Comparison of ENCODE assay signal across 10 mouse cellular contexts in the genomic region with DNA sequence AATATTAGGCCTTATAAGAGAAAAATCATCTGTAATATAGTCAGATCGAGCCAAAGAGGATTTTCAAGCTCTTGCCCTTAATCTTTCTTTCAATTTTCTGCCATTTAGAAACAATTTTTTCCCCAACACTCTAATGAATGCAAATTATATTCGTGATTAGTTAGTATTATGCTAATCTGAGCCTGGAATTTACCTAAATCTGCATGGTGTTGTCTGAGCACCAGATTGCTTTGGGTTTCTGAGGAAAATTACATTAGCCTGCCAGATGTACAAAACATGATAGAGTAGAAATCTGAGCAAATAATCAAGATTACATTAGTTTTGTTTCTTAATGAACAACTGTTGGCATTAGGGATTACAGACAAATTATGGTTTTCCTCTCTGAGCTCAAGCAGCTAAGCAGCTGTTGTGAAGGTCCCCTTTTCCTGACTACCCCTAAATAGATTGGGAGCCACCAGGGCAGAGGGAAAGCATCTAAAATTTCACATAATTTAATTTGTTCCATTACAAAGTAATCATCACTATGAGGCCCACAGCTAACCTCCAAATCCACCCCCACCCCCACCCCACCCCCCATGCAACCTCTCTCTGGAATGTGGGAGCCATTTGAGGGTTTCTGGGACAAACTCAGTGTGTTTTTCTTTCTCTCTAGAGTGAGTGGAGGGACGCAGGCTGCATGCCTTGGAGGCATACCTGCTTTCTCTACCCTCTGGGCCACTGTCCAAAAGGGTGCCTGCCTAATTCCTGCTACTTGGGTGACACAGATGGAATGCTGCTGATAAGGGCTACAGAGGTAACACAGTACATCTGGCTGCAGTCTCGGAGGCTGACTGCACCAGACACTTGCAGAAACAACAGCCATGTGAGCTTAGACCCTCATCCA. TPM values are rescaled to one million over a fixed set of nuclear protein-coding genes. Genes with fewer than 3 reads are reported as not detected.
DNase-seq lines count a peak whose midpoint lies in the region; ATAC-seq and TF ChIP-seq lines count a peak whose summit lies in the region.
"Had no signal": no experiment of that assay in that cellular context is flagged by ENCODE, and none has a peak within 500 bp of the region (broad histone marks: within the 10 kb centered on the region; RNA-seq: fewer than 3 reads in every experiment).

No protein-coding gene starts in this region.

- H3K36me3 ChIP-seq in limb, embryonic 14.5 days (ENCODE audit: control insufficient read depth, insufficient read depth, low read length): no peaks in the 10 kb centered on the region
- H3K36me3 ChIP-seq: neural tube, embryonic 12.5 days had no signal

- whole genome bisulfite sequencing in limb, embryonic 14.5 days: 35% methylated on average over 4 of the region's 4 CpGs

- no peak overlapping the region for H3K27ac ChIP-seq in limb, embryonic 14.5 days (replicated peaks; ENCODE audit: low read depth, low read length)
- H3K27ac ChIP-seq: neural tube, embryonic 12.5 days had no signal

- H3K27me3 ChIP-seq in limb, embryonic 14.5 days (ENCODE audit: control insufficient read depth, insufficient read depth, low read length): no peaks in the 10 kb centered on the region
- H3K27me3 ChIP-seq: neural tube, embryonic 12.5 days had no signal

- DNase-seq in embryo, embryonic 10 days (ENCODE audit: low spot score): peak; percentile 43
- DNase-seq in embryo, embryonic 9.5 days (ENCODE audit: extremely low spot score): no peak
- DNase-seq in heart, postnatal 4 days: peak; percentile 41
- DNase-seq in limb, embryonic 14.5 days (ENCODE audit: low spot score): peak; percentile 19
- DNase-seq in adrenal gland, postnatal 14 days: no peak
- DNase-seq in ovary, postnatal 36 days (ENCODE audit: low spot score): no peak
- DNase-seq: cerebellum, postnatal 36 days had no signal

- H3K9me3 ChIP-seq in limb, embryonic 14.5 days (ENCODE audit: control insufficient read depth, low read length): no peaks in the 10 kb centered on the region
- H3K9me3 ChIP-seq: neural tube, embryonic 12.5 days had no signal

- peaks cover 29% of the 10 kb centered on the region for H3K4me1 ChIP-seq in limb, embryonic 14.5 days (ENCODE audit: control insufficient read depth, insufficient read depth, low read length)

- no peak overlapping the region for H3K9ac ChIP-seq in limb, embryonic 14.5 days (ENCODE audit: low read depth, low read length, severe bottlenecking)
- H3K9ac ChIP-seq: neural tube, embryonic 12.5 days had no signal

- no peak overlapping the region for H3K4me2 ChIP-seq in limb, embryonic 14.5 days (replicated peaks; ENCODE audit: low read depth, low read length, severe bottlenecking)
- H3K4me2 ChIP-seq: neural tube, embryonic 12.5 days had no signal

- ATAC-seq in common myeloid progenitor, adult 5-6 weeks (replicated peaks; ENCODE audit: low read depth, poor library complexity, severe bottlenecking): peak; percentile 65
- ATAC-seq in limb, embryonic 14.5 days (ENCODE audit: low FRiP score, low read depth): peak; percentile 64
- ATAC-seq in erythroblast, adult 5-6 weeks (replicated peaks; ENCODE audit: low FRiP score, poor library complexity, severe bottlenecking): no peak

- no peak for TF ChIP-seq POLR2A in limb, embryonic 14.5 days (IDR thresholded peaks at IDR 0.05; ENCODE audit: borderline replicate concordance, extremely low read depth, insufficient read depth, insufficient read length)

- no peak overlapping the region for H3K4me3 ChIP-seq in limb, embryonic 14.5 days (replicated peaks; ENCODE audit: low read length)
- H3K4me3 ChIP-seq: neural tube, embryonic 12.5 days had no signal

RNA-seq across cellular contexts. Expression of gene Nfib, which starts 14.2 kb away (rescaled TPM):
- 0.10 TPM in 1 of 2 replicates, not detected in the other for total RNA-seq in common myeloid progenitor, adult 5-6 weeks (2017)
- total RNA-seq in heart, postnatal 4 days (2021): 100 to 1,000 TPM; 208 to 209 TPM
- 57.3 and 58.2 TPM in 2 replicates for polyA plus RNA-seq in limb, embryonic 14.5 days (2012; rRNA removed)
- polyA plus RNA-seq in limb, embryonic 14.5 days (2014; fragmentation: Nextera tagmentation; extraction: Ambion mirVana): 126 and 144 TPM in 2 replicates
- not detected in 2 replicates for total RNA-seq in erythroblast, adult 5-6 weeks (2015; ENCODE audit: low replicate concordance)
- total RNA-seq in erythroblast, adult 5-6 weeks (2017; ENCODE audit: low replicate concordance): not detected in 2 replicates
- 107 and 111 TPM in 2 replicates for total RNA-seq in adrenal gland, postnatal 14 days (2021)

Comparison
In these comparisons a context has a peak if more than half of its experiments do, and no peak if none do; other contexts are left out.
1. DNase-seq: peak in embryo, embryonic 10 days (single experiment), heart, postnatal 4 days (single experiment) and limb, embryonic 14.5 days (single experiment); none in embryo, embryonic 9.5 days (single experiment), adrenal gland, postnatal 14 days (single experiment) and ovary, postnatal 36 days (single experiment).
2. RNA of gene Nfib, which starts 14.2 kb away (total RNA-seq): 208 to 209 TPM in heart, postnatal 4 days and 107 to 111 TPM in adrenal gland, postnatal 14 days; 0.10 TPM in common myeloid progenitor, adult 5-6 weeks and not detected in erythroblast, adult 5-6 weeks; every median in the first group is over 10 times any median in the second.